ENCODE assay signal across 9 mouse cellular contexts in the genomic region with DNA sequence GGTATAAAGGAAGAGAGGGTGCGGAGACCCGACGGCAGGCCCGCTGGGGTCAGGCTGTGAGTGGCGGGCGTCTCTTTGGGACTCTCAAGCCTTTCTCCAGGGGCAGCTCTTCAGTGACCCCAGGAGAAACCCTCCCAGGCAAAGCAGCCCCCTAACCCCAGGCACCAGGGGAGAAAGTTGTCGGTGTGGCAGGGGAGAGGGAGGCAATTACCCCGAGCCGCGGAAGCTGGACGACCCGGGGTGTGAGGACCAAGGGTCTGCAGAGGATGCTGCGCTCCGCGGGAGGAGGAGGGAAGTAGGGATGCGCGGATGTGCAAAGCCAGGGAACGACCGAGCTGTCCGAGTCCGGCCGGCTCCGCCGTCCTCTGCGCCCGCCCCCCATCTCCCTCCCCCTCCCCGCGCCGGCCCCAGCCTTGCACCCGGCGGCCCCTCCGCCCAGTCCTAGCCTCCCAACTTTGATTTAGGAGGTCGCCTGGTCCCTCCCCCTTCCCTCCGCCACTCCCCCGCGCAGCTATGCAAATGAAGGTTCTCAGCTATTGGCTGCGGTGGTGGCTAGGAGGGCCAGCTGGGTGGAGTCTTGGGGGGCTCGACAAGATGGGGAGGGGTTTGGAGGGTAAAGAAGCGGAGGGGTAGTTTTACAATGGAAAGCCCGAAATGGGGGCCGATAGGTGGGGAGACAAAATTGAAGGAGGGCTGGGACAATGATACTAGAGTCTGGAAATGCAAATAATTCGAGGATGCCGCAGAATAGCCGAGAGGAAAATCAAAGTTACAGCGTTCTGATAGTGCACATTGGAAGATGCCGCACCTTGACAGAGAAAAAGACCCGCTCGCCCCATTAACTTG. TPM values are rescaled to one million over a fixed set of nuclear protein-coding genes. Genes with fewer than 3 reads are reported as not detected.
DNase-seq lines count a peak whose midpoint lies in the region; ATAC-seq lines count a peak whose summit lies in the region.
"Had no signal": no experiment of that assay in that cellular context is flagged by ENCODE, and none has a peak within 500 bp of the region (broad histone marks: within the 10 kb centered on the region; RNA-seq: fewer than 3 reads in every experiment).

TSS of gene Stac2 (minus strand) at position 474 of the 846 bp plus-strand sequence.

- no peak within 1 kb of the TSS for H3K9ac ChIP-seq in liver, embryonic 12.5 days
- H3K9ac ChIP-seq in neural tube, embryonic 11.5 days (ENCODE audit: low read length): peak within 1 kb of the TSS; percentile 59

- peaks cover 78% of the 10 kb centered on the region for H3K27me3 ChIP-seq in heart, embryonic 10.5 days (ENCODE audit: insufficient read depth, poor library complexity, severe bottlenecking)
- H3K27me3 ChIP-seq in liver, embryonic 12.5 days (replicated peaks): peaks cover 95% of the 10 kb centered on the region
- peaks cover 29% of the 10 kb centered on the region for H3K27me3 ChIP-seq in neural tube, embryonic 11.5 days (ENCODE audit: control insufficient read depth, insufficient read depth, low read length)

- H3K27ac ChIP-seq in heart, embryonic 10.5 days: peak within 1 kb of the TSS; percentile 76
- H3K27ac ChIP-seq in liver, embryonic 12.5 days: no peak within 1 kb of the TSS
- 0 out of 2 replicates have a peak within 1 kb of the TSS, but pooled peaks have one; percentile 8 for H3K27ac ChIP-seq in neural tube, embryonic 11.5 days (ENCODE audit: low read depth, low read length)

- DNase-seq in left cerebral cortex, adult 18-20 months (ENCODE audit: low spot score in 2 of 2): peak; percentile 66 to 77
- no peak for DNase-seq in left cerebral cortex, adult 11 months (ENCODE audit: low spot score)
- peak; percentile 93 for DNase-seq in embryo, embryonic 11 days
- peak; percentile 89 for DNase-seq in heart, embryonic 10.5 days (ENCODE audit: low spot score)
- peak; percentile 54 for DNase-seq in kidney, adult 9 months
- peak; percentile 87 for DNase-seq in neural tube, embryonic 11.5 days (ENCODE audit: low spot score)
- peak; percentile 85 for DNase-seq in testis, postnatal 14 days (ENCODE audit: low spot score)

- H3K4me2 ChIP-seq in liver, embryonic 12.5 days: peak within 1 kb of the TSS; percentile 54
- peak within 1 kb of the TSS; percentile 67 for H3K4me2 ChIP-seq in neural tube, embryonic 11.5 days (ENCODE audit: low read depth)

- ATAC-seq in liver, embryonic 12.5 days: peak; percentile 66
- ATAC-seq in neural tube, embryonic 11.5 days (ENCODE audit: insufficient read depth, low FRiP score, low TSS enrichment): peak; percentile 82

- H3K4me3 ChIP-seq in heart, embryonic 10.5 days: peak within 1 kb of the TSS; percentile 63
- peak within 1 kb of the TSS; percentile 31 for H3K4me3 ChIP-seq in liver, embryonic 12.5 days
- H3K4me3 ChIP-seq in neural tube, embryonic 11.5 days (ENCODE audit: low read depth, low read length): peak within 1 kb of the TSS; percentile 49

- H3K9me3 ChIP-seq in heart, embryonic 10.5 days: no peaks in the 10 kb centered on the region
- no peaks in the 10 kb centered on the region for H3K9me3 ChIP-seq in liver, embryonic 12.5 days (replicated peaks)
- no peaks in the 10 kb centered on the region for H3K9me3 ChIP-seq in neural tube, embryonic 11.5 days (ENCODE audit: control insufficient read depth, low read length)

- H3K4me1 ChIP-seq in heart, embryonic 10.5 days: peaks cover 43% of the 10 kb centered on the region
- peaks cover 15% of the 10 kb centered on the region; the same call in 1 of the 2 replicates for H3K4me1 ChIP-seq in liver, embryonic 12.5 days
- peaks cover 4% of the 10 kb centered on the region; the same call in 1 of the 2 replicates for H3K4me1 ChIP-seq in neural tube, embryonic 11.5 days (ENCODE audit: control insufficient read depth, insufficient read depth, low read length)

- WGBS in heart, embryonic 10.5 days: 2% methylated on average over 45 of the region's 48 CpGs
- 3% methylated on average over 45 of the region's 48 CpGs for WGBS in liver, embryonic 12.5 days (ENCODE audit: insufficient replicate concordance)
- 1% methylated on average over 39 of the region's 48 CpGs for WGBS in neural tube, embryonic 11.5 days

- no peaks in the 10 kb centered on the region for H3K36me3 ChIP-seq in heart, embryonic 10.5 days
- H3K36me3 ChIP-seq in liver, embryonic 12.5 days: no peaks in the 10 kb centered on the region
- H3K36me3 ChIP-seq in neural tube, embryonic 11.5 days (ENCODE audit: control insufficient read depth, insufficient read depth, low read length): no peaks in the 10 kb centered on the region

RNA-seq across cellular contexts. Expression of gene Stac2, which starts in this region (rescaled TPM):
- total RNA-seq in left cerebral cortex, adult 18-20 months (2021): 100 to 1,000 TPM in 1 of 2 experiments, 10 to 100 TPM in 1; 86.3 to 109 TPM
- 0.21 and 0.34 TPM in 2 replicates for polyA plus RNA-seq in heart, embryonic 10.5 days (2016; fragmentation: Nextera tagmentation; extraction: Ambion mirVana)
- polyA plus RNA-seq in liver, embryonic 12.5 days (2016; fragmentation: Nextera tagmentation; extraction: Ambion mirVana): 0.07 and 0.10 TPM in 2 replicates
- polyA plus RNA-seq in neural tube, embryonic 11.5 days (2014; fragmentation: Nextera tagmentation; extraction: Ambion mirVana): 6.6 and 6.8 TPM in 2 replicates
- total RNA-seq: MEL had no signal

Comparison
In these comparisons a context has a peak if more than half of its experiments do, and no peak if none do; other contexts are left out.
1. Peak in DNase-seq, H3K4me3 ChIP-seq and H3K27ac ChIP-seq in heart, embryonic 10.5 days; RNA of the gene not detected or under 1 TPM.
2. Peak in ATAC-seq, H3K4me3 ChIP-seq and H3K4me2 ChIP-seq in liver, embryonic 12.5 days; RNA of the gene not detected or under 1 TPM.